Mouse (Mus musculus) erythroblast, embryonic 14.5 days (primary cell): ENCODE results near the gene Uvrag. TPM values are rescaled to one million over a fixed set of nuclear protein-coding genes. Genes with fewer than 3 reads are reported as not detected.

ENCODE experiments used
- H3K27me3 ChIP-seq: 2 replicates; pipeline ENCODE4 v1.6.1; 2012; ENCODE audit warnings: inconsistent platforms; ENCODE audit not compliant: control insufficient read depth
- H3K36me3 ChIP-seq: 2 replicates; pipeline ENCODE4 v1.6.1; 2012; ENCODE audit warnings: mild to moderate bottlenecking, inconsistent platforms; ENCODE audit not compliant: control insufficient read depth
- H3K4me1 ChIP-seq: 2 replicates; pipeline ENCODE4 v1.6.1; 2012; ENCODE audit warnings: inconsistent platforms; ENCODE audit not compliant: control insufficient read depth
- H3K4me3 ChIP-seq: replicated peaks from 2 replicates; pipeline ENCODE3; 2012; ENCODE audit warnings: moderate library complexity, mild to moderate bottlenecking, inconsistent platforms
- H3K9me3 ChIP-seq: 2 replicates; pipeline ENCODE4 v1.6.1; 2012; ENCODE audit warnings: low read length, inconsistent platforms, mixed read lengths; ENCODE audit not compliant: control insufficient read depth
- GATA1 ChIP-seq: IDR thresholded peaks from 2 replicates; pipeline ENCODE4 v1.6.1; 2012; ENCODE audit warnings: low read length, inconsistent platforms, mixed read lengths
- TAL1 ChIP-seq: IDR thresholded peaks from 3 replicates; pipeline ENCODE4 v1.6.1; 2012; ENCODE audit warnings: low read length, inconsistent platforms, mixed read lengths
- polyA plus RNA-seq: library from polyadenylated mRNA; stranded (reverse); fragments of >175 nt; gene quantifications from 2 replicates; pipeline ENCODE4 v1.2.3, GENCODE M21; 2012

Uvrag gene
- polyA plus RNA-seq, 1 experiment, result 0.36 TPM

- no peak overlapping the region for H3K4me3 ChIP-seq
- H3K9me3 ChIP-seq, result no peaks in the 10 kb centered on the region
- no peaks in the 10 kb centered on the region for H3K27me3 ChIP-seq
- no peaks in the 10 kb centered on the region for H3K4me1 ChIP-seq
- H3K36me3 ChIP-seq, result peaks cover 36% of the 10 kb centered on the region
- TF ChIP-seq TAL1 (no peak), GATA1 (no peak)
Observed at GRCm38 (mm10) chr7:99097781-99098180, 43.2 kb downstream of the Uvrag start.

- Histone ChIP-seq H3K9me3 (no peaks in the 10 kb centered on the region), H3K4me1 (no peaks in the 10 kb centered on the region), H3K4me3 (no peak overlapping the region), H3K36me3 (peaks cover 36% of the 10 kb centered on the region), H3K27me3 (no peaks in the 10 kb centered on the region)
- no peak for TF ChIP-seq TAL1
- TF ChIP-seq GATA1, result no peak
Observed at GRCm38 (mm10) chr7:99097128-99097527, 43.8 kb downstream of the Uvrag start.

- TF ChIP-seq TAL1, result no peak
- no peak for TF ChIP-seq GATA1
- H3K4me3 ChIP-seq, result no peak overlapping the region
- H3K27me3 ChIP-seq, result no peaks in the 10 kb centered on the region
- H3K36me3 ChIP-seq, result peaks cover 36% of the 10 kb centered on the region
- H3K4me1 ChIP-seq, result no peaks in the 10 kb centered on the region
- no peaks in the 10 kb centered on the region for H3K9me3 ChIP-seq
Observed at GRCm38 (mm10) chr7:99095191-99095590, 45.8 kb downstream of the Uvrag start.

GRCm38 (mm10) chr7:99094336-99094735, 46.6 kb downstream of the Uvrag start:
- no peak overlapping the region for H3K4me3 ChIP-seq
- H3K9me3 ChIP-seq, result no peaks in the 10 kb centered on the region
- H3K27me3 ChIP-seq, result no peaks in the 10 kb centered on the region
- H3K36me3 ChIP-seq, result peaks cover 32% of the 10 kb centered on the region
- no peaks in the 10 kb centered on the region for H3K4me1 ChIP-seq
- TF ChIP-seq TAL1, result no peak
- no peak for TF ChIP-seq GATA1

GRCm38 (mm10) chr7:99091915-99092645, 48.9 kb downstream of the Uvrag start:
- Histone ChIP-seq H3K36me3 (peaks cover 24% of the 10 kb centered on the region), H3K27me3 (no peaks in the 10 kb centered on the region), H3K4me3 (no peak overlapping the region), H3K4me1 (no peaks in the 10 kb centered on the region), H3K9me3 (no peaks in the 10 kb centered on the region)
- TF ChIP-seq TAL1 (no peak), GATA1 (no peak)

GRCm38 (mm10) chr7:99089716-99090115, 51.2 kb downstream of the Uvrag start:
- no peaks in the 10 kb centered on the region for H3K27me3 ChIP-seq
- H3K4me1 ChIP-seq, result no peaks in the 10 kb centered on the region
- H3K36me3 ChIP-seq, result peaks cover 39% of the 10 kb centered on the region
- no peaks in the 10 kb centered on the region for H3K9me3 ChIP-seq
- TF ChIP-seq GATA1 (no peak), TAL1 (no peak)
- H3K4me3 ChIP-seq, result no peak overlapping the region

GRCm38 (mm10) chr7:99088576-99089346, 52.2 kb downstream of the Uvrag start:
- TF ChIP-seq GATA1, result no peak
- no peak for TF ChIP-seq TAL1
- Histone ChIP-seq H3K9me3 (no peaks in the 10 kb centered on the region), H3K4me3 (no peak overlapping the region), H3K27me3 (no peaks in the 10 kb centered on the region), H3K4me1 (no peaks in the 10 kb centered on the region), H3K36me3 (peaks cover 34% of the 10 kb centered on the region)

- Histone ChIP-seq H3K4me3 (no peak overlapping the region), H3K9me3 (no peaks in the 10 kb centered on the region), H3K36me3 (peaks cover 31% of the 10 kb centered on the region), H3K27me3 (no peaks in the 10 kb centered on the region), H3K4me1 (no peaks in the 10 kb centered on the region)
- no peak for TF ChIP-seq GATA1
- no peak for TF ChIP-seq TAL1
Observed at GRCm38 (mm10) chr7:99087581-99087980, 53.4 kb downstream of the Uvrag start.

- no peaks in the 10 kb centered on the region for H3K4me1 ChIP-seq
- peaks cover 33% of the 10 kb centered on the region for H3K36me3 ChIP-seq
- no peaks in the 10 kb centered on the region for H3K9me3 ChIP-seq
- no peak for TF ChIP-seq TAL1
- TF ChIP-seq GATA1, result no peak
- H3K4me3 ChIP-seq, result no peak overlapping the region
- no peaks in the 10 kb centered on the region for H3K27me3 ChIP-seq
Observed at GRCm38 (mm10) chr7:99086646-99087443, 54.1 kb downstream of the Uvrag start.
